In the genomic region with DNA sequence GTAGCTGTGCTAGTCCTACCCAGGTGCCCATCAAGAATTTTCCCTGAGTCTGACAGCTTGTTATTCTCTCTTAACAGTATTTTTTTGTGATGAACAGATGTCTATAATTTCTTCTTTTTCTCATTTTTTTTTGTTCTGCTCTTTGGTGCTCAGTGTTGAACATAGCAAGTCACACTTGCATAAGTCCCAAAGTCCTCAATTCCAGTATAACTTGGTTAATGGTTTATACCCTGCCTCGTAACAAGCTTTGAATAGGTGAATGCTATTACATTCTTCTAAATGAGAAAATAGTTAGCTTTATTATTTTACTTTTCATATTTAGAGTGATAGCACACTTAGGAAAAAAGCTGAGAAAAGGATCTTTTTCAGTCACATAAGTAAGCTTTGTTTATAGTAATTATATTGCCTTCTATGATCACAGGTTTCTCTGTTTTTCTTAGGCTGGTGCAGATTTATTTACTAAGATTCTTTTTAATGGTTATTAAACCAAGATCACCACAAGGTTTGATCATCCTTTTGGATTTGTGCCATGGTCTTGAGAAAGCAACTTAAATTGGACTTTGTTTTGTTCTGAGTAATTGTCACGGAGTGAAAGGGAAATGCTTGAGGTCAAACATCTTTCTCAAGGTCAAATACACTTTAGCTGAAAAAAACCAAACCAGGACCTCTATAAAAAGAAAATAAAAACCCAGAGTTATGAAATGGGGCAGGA, we compare ENCODE assay signal across 37 mouse cellular contexts. TPM values are rescaled to one million over a fixed set of nuclear protein-coding genes. Genes with fewer than 3 reads are reported as not detected.
"Had no signal": no experiment of that assay in that cellular context is flagged by ENCODE, and none has a peak within 500 bp of the region (broad histone marks: within the 10 kb centered on the region; RNA-seq: fewer than 3 reads in every experiment).

No protein-coding gene starts in this region.

- H3K9ac ChIP-seq: forebrain, postnatal 0 days; heart, embryonic 13.5 days; heart, embryonic 15.5 days; hindbrain, embryonic 13.5 days; hindbrain, embryonic 15.5 days; limb, embryonic 13.5 days; limb, embryonic 15.5 days; liver, embryonic 12.5 days; liver, embryonic 14.5 days had no signal

- H3K4me1 ChIP-seq: heart, embryonic 13.5 days; heart, embryonic 15.5 days; hindbrain, embryonic 13.5 days; hindbrain, embryonic 15.5 days; limb, embryonic 13.5 days; limb, embryonic 15.5 days; liver, embryonic 12.5 days had no signal

- ATAC-seq: forebrain, postnatal 0 days; hindbrain, postnatal 0 days; intestine, embryonic 16.5 days; liver, embryonic 12.5 days had no signal

- H3K36me3 ChIP-seq: heart, embryonic 13.5 days; heart, embryonic 15.5 days; hindbrain, embryonic 13.5 days; hindbrain, embryonic 15.5 days; limb, embryonic 13.5 days; limb, embryonic 15.5 days; liver, embryonic 12.5 days had no signal

- H3K27ac ChIP-seq: heart, adult 2 months; heart, embryonic 13.5 days; heart, embryonic 15.5 days; hindbrain, embryonic 13.5 days; hindbrain, embryonic 15.5 days; hindbrain, postnatal 0 days; limb, embryonic 13.5 days; limb, embryonic 15.5 days; liver, embryonic 12.5 days; liver, embryonic 14.5 days had no signal

- H3K27me3 ChIP-seq: heart, embryonic 13.5 days; heart, embryonic 15.5 days; hindbrain, embryonic 13.5 days; hindbrain, embryonic 15.5 days; limb, embryonic 13.5 days; limb, embryonic 15.5 days; liver, embryonic 12.5 days had no signal

- H3K4me2 ChIP-seq: heart, embryonic 11.5 days; heart, embryonic 13.5 days; heart, embryonic 15.5 days; hindbrain, embryonic 13.5 days; hindbrain, embryonic 15.5 days; limb, embryonic 13.5 days; limb, embryonic 15.5 days; liver, embryonic 12.5 days had no signal

- H3K9me3 ChIP-seq: heart, embryonic 13.5 days; heart, embryonic 15.5 days; hindbrain, embryonic 13.5 days; hindbrain, embryonic 15.5 days; limb, embryonic 13.5 days; limb, embryonic 15.5 days; liver, embryonic 12.5 days had no signal

- DNase-seq: forebrain, postnatal 0 days; gastrocnemius, postnatal 14 days; gastrocnemius, postnatal 36 days; heart, adult 11 months; heart, adult 2 months; heart, postnatal 14 days; heart, postnatal 36 days; layer of hippocampus, adult 9-11 months; layer of hippocampus, postnatal 36 days; left cerebral cortex, postnatal 4 days had no signal

- H3K4me3 ChIP-seq: heart, adult 2 months; heart, embryonic 13.5 days; heart, embryonic 15.5 days; hindbrain, embryonic 13.5 days; hindbrain, embryonic 15.5 days; limb, embryonic 13.5 days; limb, embryonic 15.5 days; liver, embryonic 12.5 days had no signal

RNA-seq across cellular contexts. Expression of a gene that starts 45.9 kb away (rescaled TPM):
- total RNA-seq: hematopoietic stem cell, adult 5-6 weeks had no signal
- polyA plus RNA-seq: heart, postnatal 0 days had no signal

RNA-seq across cellular contexts. Expression of a gene that starts 52.4 kb away (rescaled TPM):
- total RNA-seq: forebrain, postnatal 0 days; gastrocnemius, adult 18-20 months; gastrocnemius, adult 8-10 months; gastrocnemius, postnatal 14 days; gastrocnemius, postnatal 36 days; heart, adult 2 months; heart, postnatal 14 days; heart, postnatal 36 days; hematopoietic stem cell, adult 5-6 weeks; hindbrain, postnatal 0 days; layer of hippocampus, adult 18-20 months; layer of hippocampus, adult 8-10 months; layer of hippocampus, postnatal 14 days; layer of hippocampus, postnatal 36 days; left cerebral cortex, adult 18-20 months; left cerebral cortex, adult 8-10 months; left cerebral cortex, postnatal 10 days; left cerebral cortex, postnatal 25 days; left cerebral cortex, postnatal 4 days had no signal
- polyA plus RNA-seq: forebrain, postnatal 0 days; heart, adult 2 months; heart, embryonic 11.5 days; heart, embryonic 13.5 days; heart, embryonic 15.5 days; heart, postnatal 0 days; hindbrain, embryonic 11.5 days; hindbrain, embryonic 13.5 days; hindbrain, embryonic 15.5 days; hindbrain, postnatal 0 days; intestine, embryonic 14.5 days; kidney, embryonic 14.5 days; large intestine, adult 2 months; limb, embryonic 11.5 days; limb, embryonic 13.5 days; limb, embryonic 15.5 days; liver, embryonic 12.5 days; liver, embryonic 14.5 days had no signal
